ENCODE assay signal across 8 mouse cellular contexts in the genomic region with DNA sequence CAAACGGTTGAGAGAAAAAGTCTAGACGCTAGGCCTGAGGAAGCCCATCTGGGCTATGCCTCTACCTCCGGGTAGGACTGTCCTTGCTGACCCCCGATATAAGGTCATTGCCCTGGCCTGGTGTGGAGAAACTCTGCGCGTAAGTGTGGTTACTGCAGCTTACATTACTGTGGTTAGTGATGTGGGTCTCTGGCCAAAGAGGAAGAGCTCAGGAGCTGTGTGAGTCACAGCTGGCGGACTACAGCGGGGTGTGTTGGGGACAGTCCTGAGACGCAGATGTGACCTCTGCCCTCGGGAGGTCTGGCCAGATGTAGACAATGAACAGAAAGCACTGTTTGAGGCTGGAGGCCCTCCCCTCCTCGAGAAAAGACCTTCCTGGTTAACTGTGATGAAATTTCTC. TPM values are rescaled to one million over a fixed set of nuclear protein-coding genes. Genes with fewer than 3 reads are reported as not detected.
DNase-seq lines count a peak whose midpoint lies in the region; ATAC-seq and TF ChIP-seq lines count a peak whose summit lies in the region.

No protein-coding gene starts in this region.

- no peaks in the 10 kb centered on the region for H3K79me2 ChIP-seq in C2C12 (ENCODE audit: control insufficient read depth, insufficient read depth)

- no peak overlapping the region for H3K27ac ChIP-seq in left cerebral cortex, adult 2 months

- H3K27me3 ChIP-seq in C2C12 (ENCODE audit: control insufficient read depth, insufficient read depth, insufficient read length) = no peaks in the 10 kb centered on the region

- DNase-seq in heart, adult 11 months = peak; percentile 97
- no peak for DNase-seq in heart, adult 8-10 months (ENCODE audit: low spot score)
- DNase-seq in heart, adult 9 months (ENCODE audit: low spot score in 2 of 2) = peak; percentile 54 to 58
- DNase-seq in lung, postnatal 4 days = peak; percentile 42 to 68
- DNase-seq in left cerebral cortex, adult 2 months (ENCODE audit: extremely low spot score in 1 of 2, low spot score in 2 of 2) = no peak
- DNase-seq in c-Kit-positive CD71-positive TER-119-positive erythroid progenitor cells, embryonic 14.5 days (ENCODE audit: low spot score) = no peak

- no peak for TF ChIP-seq CTCF in C2C12 (IDR thresholded peaks at IDR 0.05; ENCODE audit: control insufficient read depth, insufficient read depth, insufficient read length)
- no peak for TF ChIP-seq CTCF in left cerebral cortex, adult 2 months (IDR thresholded peaks at IDR 0.05)

- no peak overlapping the region for H3K4me3 ChIP-seq in C2C12 (ENCODE audit: insufficient read depth, poor library complexity, severe bottlenecking)
- H3K4me3 ChIP-seq in left cerebral cortex, adult 2 months = no peak overlapping the region

- H3K36me3 ChIP-seq in C2C12 (ENCODE audit: control insufficient read depth, insufficient read depth) = peaks cover 5% of the 10 kb centered on the region

- no peaks in the 10 kb centered on the region for H3K79me3 ChIP-seq in C2C12 (ENCODE audit: low read depth)

- peak overlapping the region; percentile 5 for H3ac ChIP-seq in C2C12 (ENCODE audit: control insufficient read depth, insufficient read length, low read depth)

- no peak for ATAC-seq in erythroblast, adult 5-6 weeks (replicated peaks; ENCODE audit: low FRiP score, poor library complexity, severe bottlenecking)

- intact Hi-C loops in left cerebral cortex, adult 2 months (cut with DNase I) = no loop called here

TF ChIP-seq in C2C12, 6 proteins besides CTCF, POLR2A, EP300 and RAD21:
- TF ChIP-seq USF1 (IDR thresholded peaks at IDR 0.05; ENCODE audit: low read depth) (no peak), FOSL1 (IDR thresholded peaks at IDR 0.05; ENCODE audit: insufficient read depth, low read length, poor library complexity, severe bottlenecking) (peak; percentile 57), MYOG (IDR thresholded peaks at IDR 0.05; ENCODE audit: control insufficient read depth, extremely low read depth, insufficient read length) (no peak), MYOD1 (IDR thresholded peaks at IDR 0.05; ENCODE audit: control insufficient read depth, insufficient read length, low read depth) (peak; percentile 85), MAX (IDR thresholded peaks at IDR 0.05) (peak; percentile 88), CEBPB (IDR thresholded peaks at IDR 0.05; ENCODE audit: low read depth) (peak; percentile 51)

RNA-seq across cellular contexts. Expression of a gene that starts 19.0 kb away (rescaled TPM):
- 1 to 10 TPM in 1 of 4 experiments, under 1 TPM in 3; 0.56 to 1.2 (median 0.94) TPM for total RNA-seq in heart, adult 8-10 months (2022)
- not detected for polyA plus RNA-seq in C2C12 (2012; fragmentation: generic; extraction: Trizol)
- not detected for total RNA-seq in left cerebral cortex, adult 2 months (2021)
- not detected in 2 replicates for total RNA-seq in erythroblast, adult 5-6 weeks (2015; ENCODE audit: low replicate concordance)
- not detected in 2 replicates for total RNA-seq in erythroblast, adult 5-6 weeks (2017; ENCODE audit: low replicate concordance)

Comparison
In these comparisons a context has a peak if more than half of its experiments do, and no peak if none do; other contexts are left out.
1. DNase-seq: peak in heart, adult 11 months (single experiment), heart, adult 9 months (2 of 2) and lung, postnatal 4 days (2 of 2); none in heart, adult 8-10 months (single experiment), left cerebral cortex, adult 2 months (0 of 2) and c-Kit-positive CD71-positive TER-119-positive erythroid progenitor cells, embryonic 14.5 days (single experiment).